Mouse (Mus musculus) cerebellum, adult 2 months (tissue): ENCODE data around the gene Prtg.

Experiments used
- CTCF ChIP-seq: fragments of 200-500 bp; IDR thresholded peaks from 2 replicates; pipeline ENCODE4 v1.5.1; 2011; ENCODE audit warnings: low read depth, mild to moderate bottlenecking, control low read depth, low read length, moderate library complexity, borderline replicate concordance; ENCODE audit not compliant: insufficient read depth
- POLR2A ChIP-seq: fragments of 200-500 bp; IDR thresholded peaks from 2 replicates; pipeline ENCODE4 v1.6.1; 2011; ENCODE audit warnings: low read length, control low read depth, borderline replicate concordance; ENCODE audit not compliant: insufficient read depth

- no peak for TF ChIP-seq CTCF
- peak; percentile 33; the same call in 1 of the 2 replicates for TF ChIP-seq POLR2A
Measured at GRCm38 (mm10) chr9:72958521-72959450, 152.1 kb downstream of the Prtg start, which contains the start of the genes Dyx1c1 and Gm44503.
